Mouse (Mus musculus) liver, postnatal 0 days (tissue): Measurements from ENCODE around the gene Nodal.

Source experiments
- CTCF ChIP-seq: sonication (generic); IDR thresholded peaks from 2 replicates; pipeline ENCODE4 v1.5.1; 2016; ENCODE audit warnings: antibody characterized with exemption, low read depth
- EP300 ChIP-seq: IDR thresholded peaks from 2 replicates; pipeline ENCODE4 v1.6.1; 2016; ENCODE audit warnings: antibody characterized with exemption, low read depth, mild to moderate bottlenecking

DNA sequence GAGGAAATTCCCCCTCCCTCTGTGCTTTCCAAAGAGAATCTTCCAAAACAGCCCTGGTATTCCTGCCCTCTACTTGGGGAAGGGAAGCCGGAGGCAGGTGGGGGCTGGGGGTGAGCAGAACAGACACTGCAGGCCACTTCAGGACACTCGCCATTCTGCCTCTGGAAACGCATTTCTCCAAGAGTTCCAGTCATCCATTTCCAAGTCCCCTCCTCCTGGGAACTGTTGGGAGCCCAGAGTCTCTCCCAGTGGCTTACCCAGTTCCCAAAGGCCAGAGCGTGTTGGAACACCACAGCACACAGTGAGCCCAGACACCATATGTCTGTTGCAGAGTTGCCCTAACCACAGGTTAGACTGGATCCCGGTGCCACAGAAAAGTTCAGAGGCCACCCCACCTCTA is 39.1 kb upstream of the Nodal start:
- TF ChIP-seq EP300 (no peak), CTCF (no peak)
